Mouse (Mus musculus) layer of hippocampus, postnatal 14 days (tissue): ENCODE results near the gene Txndc17. TPM values are rescaled to one million over a fixed set of nuclear protein-coding genes. Genes with fewer than 3 reads are reported as not detected.

ENCODE experiments used
- DNase-seq, 2 experiments: peaks; one replicate each; pipeline ENCODE4 v3.0.0; 2021 to 2022; ENCODE audit warnings: low spot score in 2 of 2, mixed read lengths in 1 of 2
- total RNA-seq, 2 experiments: library from RNA; stranded (reverse); gene quantifications; 2 replicates each; pipeline ENCODE4 v1.2.3; 2021

Gene Txndc17
- total RNA-seq, 2 experiments from 2014 or later, result 38.1 to 44.3 TPM

GRCm38 (mm10) chr11:72217116-72217515 is 9.8 kb downstream of the Txndc17 start:
- DNase-seq, result no peak

GRCm38 (mm10) chr11:72221278-72221677 is 13.9 kb downstream of the Txndc17 start:
- peak in 1 of 2 experiments; percentile 69 for DNase-seq

GRCm38 (mm10) chr11:72223414-72223813 is 16.1 kb downstream of the Txndc17 start:
- no peak for DNase-seq

GRCm38 (mm10) chr11:72224865-72225264 is 17.5 kb downstream of the Txndc17 start:
- DNase-seq, result peak; percentile 79 to 87

- no peak for DNase-seq
Measured at GRCm38 (mm10) chr11:72226020-72226791, 18.9 kb downstream of the Txndc17 start.

GRCm38 (mm10) chr11:72226901-72227300 is 19.6 kb downstream of the Txndc17 start:
- DNase-seq, result no peak

- no peak for DNase-seq
Measured at GRCm38 (mm10) chr11:72228513-72228912, 21.2 kb downstream of the Txndc17 start.

GRCm38 (mm10) chr11:72232068-72232467 is 24.7 kb downstream of the Txndc17 start:
- no peak for DNase-seq

- DNase-seq, result no peak
Measured at GRCm38 (mm10) chr11:72232991-72233390, 25.6 kb downstream of the Txndc17 start.

- peak; percentile 50 to 62 for DNase-seq
Measured at GRCm38 (mm10) chr11:72234013-72234412, 26.7 kb downstream of the Txndc17 start.

GRCm38 (mm10) chr11:72240062-72240860 is 32.9 kb downstream of the Txndc17 start:
- DNase-seq, result no peak

- no peak for DNase-seq
Measured at GRCm38 (mm10) chr11:72245196-72245753, 37.9 kb downstream of the Txndc17 start.

- no peak for DNase-seq
Measured at GRCm38 (mm10) chr11:72255629-72256028, 48.3 kb downstream of the Txndc17 start.

GRCm38 (mm10) chr11:72256441-72256840 is 49.1 kb downstream of the Txndc17 start:
- DNase-seq, result no peak

Other genes with a start within 250 kb of the Txndc17 start
- gene Aipl1, start 170.0 kb upstream of the Txndc17 start, total RNA-seq, result under 1 TPM in 1 of 2 experiments, not detected in 1; 0.14 TPM
- gene Pimreg, start 165.5 kb upstream of the Txndc17 start, total RNA-seq, result 1 to 10 TPM; 2.4 to 3.0 TPM
- 10 to 100 TPM; 20.9 to 22.2 TPM for gene Pitpnm3, start 71.8 kb upstream of the Txndc17 start, total RNA-seq
- 10 to 100 TPM; 10.9 to 11.3 TPM for gene Gm43951, start 707 bp upstream of the Txndc17 start, total RNA-seq
- 10 to 100 TPM; 22.9 to 23.3 TPM for gene 4933427D14Rik, start 88 bp upstream of the Txndc17 start, total RNA-seq
- gene Med31, start 8.0 kb downstream of the Txndc17 start, total RNA-seq, result 10 to 100 TPM; 14.7 to 14.8 TPM
- gene Slc13a5, start 59.7 kb downstream of the Txndc17 start, total RNA-seq, result 10 to 100 TPM; 12.4 to 13.4 TPM
- gene Xaf1, start 94.1 kb downstream of the Txndc17 start, total RNA-seq, result 1 to 10 TPM; 2.4 to 2.9 TPM
- not detected for gene Fbxo39, start 106.9 kb downstream of the Txndc17 start, total RNA-seq
- 1 to 10 TPM; 2.6 to 5.0 TPM for gene Tekt1, start 154.9 kb downstream of the Txndc17 start, total RNA-seq
- gene Smtnl2, start 204.2 kb downstream of the Txndc17 start, total RNA-seq, result 1 to 10 TPM; 3.0 to 4.4 TPM
- not detected for gene Ggt6, start 228.0 kb downstream of the Txndc17 start, total RNA-seq
- gene Mybbp1a, start 233.8 kb downstream of the Txndc17 start, total RNA-seq, result 10 to 100 TPM; 50.3 to 53.1 TPM